Mouse (Mus musculus): ENCODE results near the gene Ccdc142.

- TF ChIP-seq CEBPB (IDR thresholded peaks at IDR 0.05; ENCODE audit: insufficient read depth, poor library complexity, severe bottlenecking): no peak
- TF ChIP-seq MAX (IDR thresholded peaks at IDR 0.05; ENCODE audit: low read depth): no peak
- TF ChIP-seq POLR2A (IDR thresholded peaks at IDR 0.05; ENCODE audit: insufficient read length, low read depth): no peak
- no peak for TF ChIP-seq USF1 (IDR thresholded peaks at IDR 0.05; ENCODE audit: low read depth)
- no peak for TF ChIP-seq E2F4 (IDR thresholded peaks at IDR 0.05; ENCODE audit: insufficient read depth)
- peak; percentile 62 for TF ChIP-seq POLR2AphosphoS2 (IDR thresholded peaks at IDR 0.05; ENCODE audit: insufficient read length, low read depth)
Measured at GRCm38 (mm10) chr6:83117616-83118015, 16.2 kb downstream of the Ccdc142 start.
